Mouse (Mus musculus) liver, embryonic 15.5 days (tissue): ENCODE results near the gene Fbln1. TPM values are rescaled to one million over a fixed set of nuclear protein-coding genes. Genes with fewer than 3 reads are reported as not detected.
A peak's percentile ranks its signal among the peaks of the same experiment; 100 is the strongest.
"Not testable (repeated sequence)": the region's sequence is repeated elsewhere in the genome, so short reads cannot be mapped to it uniquely, and the experiment has no call there.

Experiments used
- ATAC-seq: fragments of 200-750 bp; cut with Nextera tagmentation; 2 replicates; pipeline ENCODE4 v1.8.0; 2017; ENCODE audit warnings: moderate number of reproducible peaks, mild to moderate bottlenecking, moderate library complexity; ENCODE audit not compliant: insufficient read depth
- H3K27ac ChIP-seq: fragments of 300-500 bp; sonication (generic); replicated peaks from 2 replicates; pipeline ENCODE4 v1.5.1; 2015; ENCODE audit warnings: mild to moderate bottlenecking, inconsistent platforms
- H3K27me3 ChIP-seq: fragments of 300-500 bp; sonication (generic); 2 replicates; pipeline ENCODE4 v1.6.1; 2015; ENCODE audit warnings: mild to moderate bottlenecking, inconsistent platforms
- H3K36me3 ChIP-seq: fragments of 300-500 bp; sonication (generic); replicated peaks from 2 replicates; pipeline ENCODE4 v1.6.1; 2015; ENCODE audit warnings: moderate library complexity, mild to moderate bottlenecking, inconsistent platforms
- H3K4me1 ChIP-seq: fragments of 300-500 bp; sonication (generic); replicated peaks from 2 replicates; pipeline ENCODE4 v1.6.1; 2015; ENCODE audit warnings: inconsistent platforms
- H3K4me2 ChIP-seq: fragments of 300-500 bp; sonication (generic); 2 replicates; pipeline ENCODE4 v1.6.1; 2015; ENCODE audit warnings: moderate library complexity, mild to moderate bottlenecking, inconsistent platforms
- H3K4me3 ChIP-seq: fragments of 300-500 bp; sonication (generic); replicated peaks from 2 replicates; pipeline ENCODE4 v1.5.1; 2015; ENCODE audit warnings: mild to moderate bottlenecking, inconsistent platforms
- H3K9ac ChIP-seq: fragments of 300-500 bp; sonication (generic); 2 replicates; pipeline ENCODE4 v1.6.1; 2015; ENCODE audit warnings: moderate library complexity, mild to moderate bottlenecking, inconsistent platforms
- H3K9me3 ChIP-seq: fragments of 300-500 bp; sonication (generic); replicated peaks from 2 replicates; pipeline ENCODE4 v1.6.1; 2016; ENCODE audit warnings: inconsistent platforms
- WGBS: fragments of 180-500 bp; shearing (Covaris S2); methylation state at CpG from one replicate; pipeline ENCODE4 v1.1.7; 2015; ENCODE audit warnings: mixed read lengths; ENCODE audit not compliant: insufficient replicate concordance; 5-methylcytosine and 5-hydroxymethylcytosine counted together
- polyA plus RNA-seq: library from polyadenylated mRNA; unstranded; fragments of >200 nt; fragmentation: Nextera tagmentation; extraction: Ambion mirVana; gene quantifications from 2 replicates; pipeline ENCODE4 v1.2.1, GENCODE M21; 2015

Gene Fbln1
- polyA plus RNA-seq, 1 experiment from 2014 or later, result 6.9 TPM

- no peak for ATAC-seq
- Histone ChIP-seq H3K27ac (no peak overlapping the region), H3K36me3 (no peaks in the 10 kb centered on the region), H3K4me3 (no peak overlapping the region), H3K27me3 (no peaks in the 10 kb centered on the region), H3K9ac (no peak overlapping the region), H3K9me3 (no peaks in the 10 kb centered on the region), H3K4me2 (no peak overlapping the region), H3K4me1 (peaks cover 8% of the 10 kb centered on the region)
- 76% methylated on average over 1 of the region's 1 CpGs for WGBS
Observed at GRCm38 (mm10) chr15:85324426-85324825, 118.7 kb downstream of the Fbln1 start.

GRCm38 (mm10) chr15:85327808-85328207 lies 122.1 kb downstream of the Fbln1 start:
- Histone ChIP-seq H3K4me3 (no peak overlapping the region), H3K9me3 (no peaks in the 10 kb centered on the region), H3K27me3 (no peaks in the 10 kb centered on the region), H3K4me1 (peaks cover 18% of the 10 kb centered on the region), H3K27ac (no peak overlapping the region), H3K36me3 (no peaks in the 10 kb centered on the region), H3K9ac (no peak overlapping the region), H3K4me2 (no peak overlapping the region)
- no peak for ATAC-seq
- WGBS, result 11% methylated on average over 11 of the region's 11 CpGs

GRCm38 (mm10) chr15:85328455-85328854 lies 122.7 kb downstream of the Fbln1 start:
- 70% methylated on average over 2 of the region's 2 CpGs for WGBS

GRCm38 (mm10) chr15:85329096-85329495 lies 123.3 kb downstream of the Fbln1 start:
- Histone ChIP-seq H3K36me3 (no peaks in the 10 kb centered on the region), H3K9me3 (no peaks in the 10 kb centered on the region), H3K4me1 (peaks cover 18% of the 10 kb centered on the region), H3K4me2 (peak overlapping the region; percentile 16; the same call in 1 of the 2 replicates), H3K27ac (peak overlapping the region; percentile 60; the same call in 1 of the 2 replicates), H3K9ac (no peak overlapping the region), H3K27me3 (no peaks in the 10 kb centered on the region), H3K4me3 (0 out of 2 replicates have a peak overlapping the region, but pooled peaks have one; percentile 5)
- ATAC-seq, result peak; percentile 26; the same call in 1 of the 2 replicates
- 75% methylated on average over 5 of the region's 5 CpGs for WGBS

More at GRCm38 (mm10) chr15:85328455-85328854, 122.7 kb downstream of the Fbln1 start:
- not testable (repeated sequence) for H3K36me3 ChIP-seq, H3K27ac ChIP-seq, H3K4me2 ChIP-seq, H3K9ac ChIP-seq, H3K4me3 ChIP-seq, H3K9me3 ChIP-seq, ATAC-seq, H3K27me3 ChIP-seq
- H3K4me1 ChIP-seq, result peaks cover 18% of the 10 kb centered on the region

- Histone ChIP-seq H3K27me3 (no peaks in the 10 kb centered on the region), H3K9ac (no peak overlapping the region), H3K36me3 (no peaks in the 10 kb centered on the region), H3K4me2 (0 out of 2 replicates have a peak overlapping the region, but pooled peaks have one; percentile 16), H3K4me1 (peaks cover 18% of the 10 kb centered on the region), H3K27ac (no peak overlapping the region), H3K9me3 (no peaks in the 10 kb centered on the region), H3K4me3 (0 out of 2 replicates have a peak overlapping the region, but pooled peaks have one; percentile 20)
- 69% methylated on average over 6 of the region's 6 CpGs for WGBS
- no peak for ATAC-seq
Observed at GRCm38 (mm10) chr15:85330024-85330423, 124.3 kb downstream of the Fbln1 start.

GRCm38 (mm10) chr15:85333511-85333910 lies 127.8 kb downstream of the Fbln1 start:
- peaks cover 27% of the 10 kb centered on the region for H3K4me1 ChIP-seq
- not testable (repeated sequence) for H3K9me3 ChIP-seq, H3K36me3 ChIP-seq, H3K4me3 ChIP-seq, H3K27me3 ChIP-seq, H3K9ac ChIP-seq, H3K4me2 ChIP-seq, H3K27ac ChIP-seq, ATAC-seq
- 80% methylated on average over 6 of the region's 6 CpGs for WGBS

- H3K4me3 ChIP-seq, result no peak overlapping the region
- no peak overlapping the region for H3K4me2 ChIP-seq
- no peaks in the 10 kb centered on the region for H3K36me3 ChIP-seq
- H3K4me1 ChIP-seq, result peaks cover 32% of the 10 kb centered on the region
- no peaks in the 10 kb centered on the region for H3K27me3 ChIP-seq
- 45% methylated on average over 3 of the region's 3 CpGs for WGBS
- no peak for ATAC-seq
- H3K9me3 ChIP-seq, result no peaks in the 10 kb centered on the region
- H3K9ac ChIP-seq, result no peak overlapping the region
- 0 out of 2 replicates have a peak overlapping the region, but pooled peaks have one; percentile 3 for H3K27ac ChIP-seq
Observed at GRCm38 (mm10) chr15:85334234-85334633, 128.5 kb downstream of the Fbln1 start.

GRCm38 (mm10) chr15:85335671-85336300 lies 130.0 kb downstream of the Fbln1 start, which contains the start of gene Atxn10:
Atxn10 (plus strand) TSS chr15:85336245.
- WGBS, result 16% methylated on average over 17 of the region's 19 CpGs
- Histone ChIP-seq H3K9ac (peak within 1 kb of the TSS; percentile 72), H3K4me2 (peak within 1 kb of the TSS; percentile 79), H3K36me3 (no peaks in the 10 kb centered on the region), H3K4me1 (peaks cover 32% of the 10 kb centered on the region), H3K27ac (peak within 1 kb of the TSS; percentile 87), H3K9me3 (no peaks in the 10 kb centered on the region), H3K4me3 (peak within 1 kb of the TSS; percentile 77), H3K27me3 (no peaks in the 10 kb centered on the region)
- ATAC-seq, result no peak

Other genes starting within 250 kb of the Fbln1 start
- gene 5031439G07Rik, start 217.4 kb upstream of the Fbln1 start, polyA plus RNA-seq, result 2.0 and 3.9 TPM in 2 replicates
- gene Upk3a, start 188.8 kb upstream of the Fbln1 start, polyA plus RNA-seq, result not detected in 2 replicates
- gene Fam118a, start 177.0 kb upstream of the Fbln1 start, polyA plus RNA-seq, result 6.0 and 7.5 TPM in 2 replicates
- 0.12 and 0.16 TPM in 2 replicates for gene Smc1b, start 74.0 kb upstream of the Fbln1 start, polyA plus RNA-seq
- gene Ribc2, start 73.9 kb upstream of the Fbln1 start, polyA plus RNA-seq, result not detected in 2 replicates
- gene Atxn10, start 130.3 kb downstream of the Fbln1 start, polyA plus RNA-seq, result 85.3 and 90.0 TPM in 2 replicates